Mouse (Mus musculus) T-helper 17 cell (primary cell): ENCODE measurements around the gene Mmp17.
"Not testable (repeated sequence)": the region's sequence is repeated elsewhere in the genome, so short reads cannot be mapped to it uniquely, and the experiment has no call there.

Experiments
- in situ Hi-C, 2 experiments: fragments of 300-600 bp; cut with MboI, MseI; formaldehyde crosslinking; loops; 1 replicate in 1 of 2; 2 replicates in 1 of 2; pipeline ENCODE4 v1.15.1; 2025; ENCODE audit warnings: high pct_unique_total_duplicates in 2 of 2

The Mmp17 gene

GRCm38 (mm10) chr5:129586471-129586870 lies 2.5 kb downstream of the Mmp17 start:
- in situ Hi-C loops: loop anchor here (5.0 to 10.0 kb wide), 4 partner anchors 199 to 562 kb away; partner anchors contain the start of gene Ran (in 1 of the 2)

GRCm38 (mm10) chr5:129590915-129591314 lies 6.9 kb downstream of the Mmp17 start:
- in situ Hi-C loops: loop anchor here in 1 of 2 experiments (5.0 to 10.0 kb wide), 2 partner anchors 416 to 529 kb away; no protein-coding TSS in a partner anchor

GRCm38 (mm10) chr5:129594116-129595114 lies 10.4 kb downstream of the Mmp17 start:
- in situ Hi-C loops: loop anchor here in 1 of 2 experiments (5.0 to 10.0 kb wide), 2 partner anchors 420 to 532 kb away; no protein-coding TSS in a partner anchor

- in situ Hi-C loops: loop anchor here in 1 of 2 experiments (10.0 kb wide), 1 partner anchor 263 kb away; no protein-coding TSS in a partner anchor
These were observed 18.1 kb downstream of the Mmp17 start for GRCm38 (mm10) chr5:129602071-129602487.

GRCm38 (mm10) chr5:129607476-129607875 lies 23.5 kb downstream of the Mmp17 start:
- in situ Hi-C loops: loop anchor here in 1 of 2 experiments (10.0 kb wide), 1 partner anchor 257 kb away; no protein-coding TSS in a partner anchor

GRCm38 (mm10) chr5:129611060-129611459 lies 27.1 kb downstream of the Mmp17 start:
- in situ Hi-C loops: no loop called here

GRCm38 (mm10) chr5:129620600-129620999 lies 36.6 kb downstream of the Mmp17 start:
- in situ Hi-C loops: not testable (repeated sequence)

GRCm38 (mm10) chr5:129621361-129621760 lies 37.4 kb downstream of the Mmp17 start:
- in situ Hi-C loops: no loop called here

GRCm38 (mm10) chr5:129626099-129626498 lies 42.1 kb downstream of the Mmp17 start:
- in situ Hi-C loops: no loop called here

- in situ Hi-C loops: not testable (repeated sequence)
These were observed 42.6 kb downstream of the Mmp17 start for GRCm38 (mm10) chr5:129626586-129626985.

GRCm38 (mm10) chr5:129632270-129633250 lies 48.6 kb downstream of the Mmp17 start:
- in situ Hi-C loops: loop anchor here in 1 of 2 experiments (5.0 kb wide), 1 partner anchor 65 kb away; no protein-coding TSS in a partner anchor

GRCm38 (mm10) chr5:129650858-129651257 lies 66.9 kb downstream of the Mmp17 start:
- in situ Hi-C loops: no loop called here

GRCm38 (mm10) chr5:129657016-129657415 lies 73.0 kb downstream of the Mmp17 start:
- in situ Hi-C loops: no loop called here

GRCm38 (mm10) chr5:129657931-129658330 lies 74.0 kb downstream of the Mmp17 start:
- in situ Hi-C loops: no loop called here
